Mouse (Mus musculus): ENCODE data around the gene Lpcat1.

DNA sequence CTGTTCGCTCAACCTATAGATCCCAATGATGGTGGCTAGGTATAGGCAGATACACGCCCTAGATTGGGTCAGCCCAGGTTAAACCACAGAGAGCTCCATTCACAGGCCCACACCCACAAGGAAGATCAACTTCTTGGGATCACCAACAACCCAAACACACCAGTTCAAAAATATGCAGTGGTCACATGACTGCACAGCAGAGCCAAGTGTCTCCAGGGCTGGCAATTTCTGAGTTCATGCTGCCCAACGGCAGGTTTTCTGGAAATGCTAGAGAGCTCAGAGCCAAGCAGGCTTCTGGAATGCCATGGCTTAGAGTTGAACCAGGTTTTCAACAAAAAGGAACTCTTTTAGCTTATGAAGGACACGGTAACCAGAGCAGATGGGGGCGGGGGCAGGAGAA, 25.3 kb upstream of the Lpcat1 start:
- no peak for TF ChIP-seq CTCF (IDR thresholded peaks at IDR 0.05; ENCODE audit: insufficient read depth, low read length)
- TF ChIP-seq POLR2A (IDR thresholded peaks at IDR 0.05; ENCODE audit: borderline replicate concordance, extremely low read depth, low read depth, low read length) = no peak
